Mouse (Mus musculus) MEL (cell line): ENCODE measurements at regions not wholly inside any gene's neighbourhood (a gene's known extent, or its start where the extent isn't known, plus 50 kb on each side); places are given as distances from the start of the nearest gene placed in this dataset.

ENCODE experiments used
- DNase-seq: peaks from one replicate; pipeline ENCODE4 v3.0.0; 2011; ENCODE audit warnings: low read depth, low spot score
- H3K27ac ChIP-seq: 2 replicates; pipeline ENCODE4 v1.5.1; 2012; ENCODE audit warnings: low read depth, mild to moderate bottlenecking, control low read depth, low read length, moderate library complexity; ENCODE audit not compliant: control insufficient read depth
- H3K27me3 ChIP-seq, 2 experiments: fragments of 150-350 bp in 1 of 2; sonication (generic) in 1 of 2; 2 replicates each; pipeline ENCODE4 v1.6.1; 2012; ENCODE audit warnings: low read length in 2 of 2, mild to moderate bottlenecking in 2 of 2, improper control_type of control experiment in 1 of 2, moderate library complexity in 1 of 2; ENCODE audit not compliant: insufficient read depth in 2 of 2, control insufficient read depth in 1 of 2
- H3K36me3 ChIP-seq, 2 experiments: 2 replicates each; pipeline ENCODE4 v1.6.1; 2012 to 2014; ENCODE audit warnings: low read length in 2 of 2, improper control_type of control experiment in 1 of 2, inconsistent platforms in 1 of 2, mild to moderate bottlenecking in 1 of 2; ENCODE audit not compliant: insufficient read depth in 2 of 2, control insufficient read depth in 1 of 2
- H3K4me1 ChIP-seq, 2 experiments: fragments of 150-350 bp in 1 of 2; sonication (generic) in 1 of 2; 2 replicates each; pipeline ENCODE4 v1.6.1; 2012; ENCODE audit warnings: low read length in 2 of 2, improper control_type of control experiment in 1 of 2, mild to moderate bottlenecking in 1 of 2; ENCODE audit not compliant: insufficient read depth in 2 of 2, control insufficient read depth in 1 of 2
- H3K4me3 ChIP-seq, 2 experiments: fragments of 150-350 bp in 1 of 2; sonication (generic) in 1 of 2; 2 replicates each; pipeline ENCODE4 v1.5.1; 2012; ENCODE audit warnings: low read depth in 2 of 2, low read length in 2 of 2, mild to moderate bottlenecking in 2 of 2, moderate library complexity in 2 of 2, control low read depth in 1 of 2, improper control_type of control experiment in 1 of 2; ENCODE audit not compliant: control insufficient read depth in 1 of 2, insufficient read depth in 1 of 2
- H3K79me2 ChIP-seq: 2 replicates; pipeline ENCODE4 v1.6.1; 2012; ENCODE audit warnings: mild to moderate bottlenecking, low read length, moderate library complexity; ENCODE audit not compliant: control insufficient read depth, poor library complexity, insufficient read depth
- H3K9ac ChIP-seq: 2 replicates; pipeline ENCODE4 v1.6.1; 2012; ENCODE audit warnings: low read depth, mild to moderate bottlenecking, control low read depth, low read length, moderate library complexity; ENCODE audit not compliant: control insufficient read depth, poor library complexity, severe bottlenecking
- H3K9me3 ChIP-seq: fragments of 150-350 bp; sonication (generic); replicated peaks from 2 replicates; pipeline ENCODE4 v1.6.1; 2012; ENCODE audit warnings: mild to moderate bottlenecking, low read length, improper control_type of control experiment, moderate library complexity; ENCODE audit not compliant: insufficient read depth
- CHD1 ChIP-seq: IDR thresholded peaks from 2 replicates; pipeline ENCODE4 v1.6.1; 2012; ENCODE audit warnings: low read depth, mild to moderate bottlenecking, inconsistent platforms, low read length, improper control_type of control experiment
- CHD2 ChIP-seq: IDR thresholded peaks from 2 replicates; pipeline ENCODE4 v1.6.1; 2011; ENCODE audit warnings: low read length, improper control_type of control experiment
- E2F4 ChIP-seq: IDR thresholded peaks from 2 replicates; pipeline ENCODE4 v1.6.1; 2011; ENCODE audit warnings: low read depth, low read length, improper control_type of control experiment, borderline replicate concordance
- ELF1 ChIP-seq: IDR thresholded peaks from 2 replicates; pipeline ENCODE4 v1.6.1; 2014; ENCODE audit warnings: low read depth, mild to moderate bottlenecking, inconsistent platforms, low read length, improper control_type of control experiment, moderate library complexity
- GABPA ChIP-seq: IDR thresholded peaks from 2 replicates; pipeline ENCODE4 v1.6.1; 2012; ENCODE audit warnings: low read depth, mild to moderate bottlenecking, inconsistent platforms, low read length, improper control_type of control experiment, moderate library complexity
- GATA1 ChIP-seq: IDR thresholded peaks from 2 replicates; pipeline ENCODE4 v1.6.1; 2011; ENCODE audit warnings: low read depth, low read length, improper control_type of control experiment
- JUND ChIP-seq: IDR thresholded peaks from 2 replicates; pipeline ENCODE4 v1.6.1; 2011; ENCODE audit warnings: low read depth, mild to moderate bottlenecking, improper control_type of control experiment, low read length
- KAT2A ChIP-seq: conservative IDR thresholded peaks from 2 replicates; pipeline ENCODE4 v1.6.1; 2012; ENCODE audit warnings: low read depth, low read length, improper control_type of control experiment, inconsistent platforms
- MAFK ChIP-seq: IDR thresholded peaks from 2 replicates; pipeline ENCODE4 v1.6.1; 2011; ENCODE audit warnings: low read depth, mild to moderate bottlenecking, low read length, improper control_type of control experiment, borderline replicate concordance
- MAX ChIP-seq: IDR thresholded peaks from 2 replicates; pipeline ENCODE4 v1.6.1; 2011; ENCODE audit warnings: low read length, improper control_type of control experiment
- MAZ ChIP-seq: IDR thresholded peaks from 2 replicates; pipeline ENCODE4 v1.6.1; 2012; ENCODE audit warnings: low read depth, mild to moderate bottlenecking, inconsistent platforms, low read length, improper control_type of control experiment
- NRF1 ChIP-seq: IDR thresholded peaks from 2 replicates; pipeline ENCODE4 v1.6.1; 2014; ENCODE audit warnings: low read depth, mild to moderate bottlenecking, inconsistent platforms, low read length, improper control_type of control experiment, moderate library complexity; ENCODE audit not compliant: poor library complexity, insufficient read depth, severe bottlenecking
- POLR2AphosphoS2 ChIP-seq: IDR thresholded peaks from 2 replicates; pipeline ENCODE4 v1.6.1; 2011; ENCODE audit warnings: low read length, improper control_type of control experiment
- POLR2AphosphoS5 ChIP-seq: IDR thresholded peaks from 2 replicates; pipeline ENCODE4 v1.6.1; 2012; ENCODE audit warnings: low read depth, borderline replicate concordance, mild to moderate bottlenecking, inconsistent platforms, low read length, moderate library complexity, mixed read lengths
- RAD21 ChIP-seq: IDR thresholded peaks from 2 replicates; pipeline ENCODE4 v1.6.1; 2011; ENCODE audit warnings: mild to moderate bottlenecking, low read depth, low read length, improper control_type of control experiment
- TAL1 ChIP-seq: IDR thresholded peaks from 2 replicates; pipeline ENCODE4 v1.6.1; 2012; ENCODE audit warnings: mild to moderate bottlenecking, inconsistent platforms, low read length, moderate library complexity, mixed read lengths
- TBP ChIP-seq: IDR thresholded peaks from 2 replicates; pipeline ENCODE4 v1.8.0; 2011; ENCODE audit warnings: low read depth, low read length, improper control_type of control experiment
- TCF12 ChIP-seq: IDR thresholded peaks from 2 replicates; pipeline ENCODE4 v1.6.1; 2014; ENCODE audit warnings: low read depth, mild to moderate bottlenecking, inconsistent platforms, low read length, improper control_type of control experiment, moderate library complexity
- USF2 ChIP-seq, 2 experiments: IDR thresholded peaks; 2 replicates each; pipeline ENCODE4 v1.6.1; 2011 to 2012; ENCODE audit warnings: improper control_type of control experiment in 2 of 2, low read length in 2 of 2, borderline replicate concordance in 1 of 2, inconsistent platforms in 1 of 2, low read depth in 1 of 2, mild to moderate bottlenecking in 1 of 2; ENCODE audit not compliant: insufficient read depth in 1 of 2
- ZC3H11A ChIP-seq: IDR thresholded peaks from 2 replicates; pipeline ENCODE4 v1.6.1; 2012; ENCODE audit warnings: low read depth, mild to moderate bottlenecking, inconsistent platforms, low read length, improper control_type of control experiment
- ZKSCAN1 ChIP-seq: IDR thresholded peaks from 2 replicates; pipeline ENCODE4 v1.6.1; 2012; ENCODE audit warnings: low read depth, mild to moderate bottlenecking, inconsistent platforms, low read length, improper control_type of control experiment, moderate library complexity
- ZNF384 ChIP-seq: IDR thresholded peaks from 2 replicates; pipeline ENCODE4 v1.6.1; 2012; ENCODE audit warnings: low read depth, mild to moderate bottlenecking, inconsistent platforms, low read length, improper control_type of control experiment

DNA sequence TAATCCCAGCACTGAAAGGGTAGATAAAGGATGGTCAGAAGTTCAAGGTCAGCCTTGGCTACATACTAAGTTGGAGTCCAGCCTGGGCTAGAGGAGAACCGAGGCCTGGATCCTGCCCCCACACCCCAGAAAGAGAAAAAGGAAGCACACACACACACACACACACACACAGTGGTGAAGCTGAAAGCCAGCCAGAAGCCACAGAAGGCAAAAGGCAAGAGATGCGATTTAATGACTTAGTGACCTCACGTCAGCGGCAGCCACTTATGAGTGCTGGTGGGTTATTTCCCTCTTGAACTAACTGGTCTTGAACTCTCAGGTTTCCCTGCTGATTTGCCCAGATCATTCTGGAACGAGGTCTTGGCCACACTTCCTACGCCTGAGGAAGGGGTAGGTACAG, 56.5 kb downstream of the Rplp1 start:
- H3K4me1 ChIP-seq = no peaks in the 10 kb centered on the region
- no peaks in the 10 kb centered on the region for H3K79me2 ChIP-seq
- H3K27ac ChIP-seq = no peak overlapping the region
- TF ChIP-seq CHD1 (no peak), ELF1 (no peak), TBP (no peak), KAT2A (no peak), ZKSCAN1 (no peak), MAFK (no peak), POLR2AphosphoS2 (no peak), JUND (no peak), TAL1 (no peak), ZNF384 (no peak), E2F4 (no peak), GATA1 (no peak)
- no peak overlapping the region for H3K9ac ChIP-seq
- no peaks in the 10 kb centered on the region for H3K9me3 ChIP-seq
- no peak overlapping the region for H3K4me3 ChIP-seq
- H3K36me3 ChIP-seq = no peaks in the 10 kb centered on the region
- DNase-seq = peak; percentile 9
- H3K27me3 ChIP-seq = no peaks in the 10 kb centered on the region

DNA sequence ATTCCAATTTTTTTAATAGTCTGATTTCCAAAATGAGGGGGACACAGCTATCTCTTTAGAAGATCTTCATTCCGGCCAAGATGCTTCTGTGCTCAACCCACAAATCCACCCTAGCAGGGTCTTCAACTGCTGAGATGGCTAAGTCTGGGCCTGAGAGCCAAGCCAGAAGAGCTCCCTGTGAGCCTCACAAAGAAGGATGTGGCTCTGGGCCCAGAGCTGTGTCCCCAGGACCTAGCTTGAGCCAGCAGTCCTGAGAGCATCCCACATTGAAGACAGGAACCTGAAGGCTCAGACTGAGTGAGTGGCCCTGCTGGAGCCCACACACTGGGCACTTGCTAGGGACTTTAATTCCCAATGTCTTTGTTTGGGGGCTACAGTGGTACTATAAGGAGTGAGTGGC, 57.7 kb downstream of the Rplp1 start:
- Histone ChIP-seq H3K9ac (no peak overlapping the region), H3K27me3 (no peaks in the 10 kb centered on the region)

GRCm38 (mm10) chr9:61855686-61856085, 58.7 kb downstream of the Rplp1 start:
- no peak overlapping the region for H3K4me3 ChIP-seq
- DNase-seq = no peak
- H3K27ac ChIP-seq = no peak overlapping the region
- no peak for TF ChIP-seq RAD21
- no peak for TF ChIP-seq POLR2AphosphoS2
- no peak for TF ChIP-seq CHD2
- no peak for TF ChIP-seq E2F4
- no peak for TF ChIP-seq POLR2AphosphoS5
- H3K27me3 ChIP-seq = no peaks in the 10 kb centered on the region
- H3K36me3 ChIP-seq = no peaks in the 10 kb centered on the region
- no peaks in the 10 kb centered on the region for H3K79me2 ChIP-seq
- H3K9ac ChIP-seq = no peak overlapping the region
- no peaks in the 10 kb centered on the region for H3K4me1 ChIP-seq
- no peaks in the 10 kb centered on the region for H3K9me3 ChIP-seq

More for the DNA sequence above, 57.7 kb downstream of the Rplp1 start:
- no peak for DNase-seq
- no peak overlapping the region for H3K4me3 ChIP-seq
- no peaks in the 10 kb centered on the region for H3K9me3 ChIP-seq
- TF ChIP-seq KAT2A (no peak), CHD1 (no peak), GABPA (no peak), MAX (no peak), ELF1 (no peak), TCF12 (no peak), USF2 (IDR thresholded peaks at IDR 0.05; ENCODE audit: borderline replicate concordance in 1 of 2, insufficient read depth in 1 of 2, low read depth in 1 of 2, low read length in 2 of 2) (no peak), ZC3H11A (no peak), NRF1 (no peak), MAZ (no peak)
- TF ChIP-seq, all 39 proteins: peak for 0
- no peak overlapping the region for H3K27ac ChIP-seq
- H3K79me2 ChIP-seq = no peaks in the 10 kb centered on the region
- H3K36me3 ChIP-seq = no peaks in the 10 kb centered on the region
- H3K4me1 ChIP-seq = no peaks in the 10 kb centered on the region
